Mouse (Mus musculus) forelimb bud, embryonic 11.5 days (tissue): ENCODE measurements around the gene Gm20683.

Source experiments
- DNase-seq: peaks from one replicate; pipeline ENCODE4 v3.0.0-alpha.2; 2012; ENCODE audit warnings: low read depth, low spot score

Gene Gm20683

GRCm38 (mm10) chr17:25841117-25841880 is at the start of gene Gm20683:
Gm20683 (minus strand) TSS chr17:25841763.
- no peak for DNase-seq

- DNase-seq, result no peak
These were observed 47.3 kb upstream of the Gm20683 start for GRCm38 (mm10) chr17:25888837-25889236.

- no peak for DNase-seq
These were observed 45.9 kb upstream of the Gm20683 start for GRCm38 (mm10) chr17:25887467-25887866.

- DNase-seq, result no peak
These were observed 45.2 kb upstream of the Gm20683 start for GRCm38 (mm10) chr17:25886806-25887205.

GRCm38 (mm10) chr17:25885636-25886035 is 44.1 kb upstream of the Gm20683 start:
- no peak for DNase-seq

GRCm38 (mm10) chr17:25883824-25884223 is 42.3 kb upstream of the Gm20683 start:
- DNase-seq, result no peak

- DNase-seq, result no peak
These were observed 41.7 kb upstream of the Gm20683 start for GRCm38 (mm10) chr17:25883268-25883667.

- no peak for DNase-seq
These were observed 40.7 kb upstream of the Gm20683 start for GRCm38 (mm10) chr17:25882306-25882705.

- no peak for DNase-seq
These were observed 40.1 kb upstream of the Gm20683 start for GRCm38 (mm10) chr17:25881691-25882090.

GRCm38 (mm10) chr17:25880913-25881641 is 39.5 kb upstream of the Gm20683 start:
- no peak for DNase-seq

GRCm38 (mm10) chr17:25880196-25880910 is 38.8 kb upstream of the Gm20683 start, which contains the start of gene Wfikkn1:
Wfikkn1 (minus strand) TSS chr17:25880858.
- no peak for DNase-seq

- DNase-seq, result no peak
These were observed 38.2 kb upstream of the Gm20683 start for GRCm38 (mm10) chr17:25879750-25880149.

GRCm38 (mm10) chr17:25879261-25879660 is 37.7 kb upstream of the Gm20683 start:
- DNase-seq, result no peak

- no peak for DNase-seq
These were observed 37.1 kb upstream of the Gm20683 start for GRCm38 (mm10) chr17:25878611-25879180.

- no peak for DNase-seq
These were observed 36.4 kb upstream of the Gm20683 start for GRCm38 (mm10) chr17:25877741-25878610.

- no peak for DNase-seq
These were observed 35.5 kb upstream of the Gm20683 start for GRCm38 (mm10) chr17:25877025-25877424.

GRCm38 (mm10) chr17:25876347-25876915 is 34.9 kb upstream of the Gm20683 start:
- no peak for DNase-seq

- peak; percentile 85 for DNase-seq
These were observed 33.9 kb upstream of the Gm20683 start for GRCm38 (mm10) chr17:25875171-25876136.

- peak; percentile 94 for DNase-seq
These were observed 33.2 kb upstream of the Gm20683 start, which contains the start of gene Mettl26 for GRCm38 (mm10) chr17:25874721-25875170. Mettl26 (plus strand) TSS chr17:25875074.
